Mouse (Mus musculus) embryonic fibroblast, embryonic 13.5 days (primary cell): ENCODE results near the gene Olfr76. TPM values are rescaled to one million over a fixed set of nuclear protein-coding genes. Genes with fewer than 3 reads are reported as not detected.

Source experiments
- polyA plus RNA-seq: library from polyadenylated mRNA; stranded (reverse); fragments of >200 nt; gene quantifications from 2 replicates; pipeline ENCODE4 v1.2.4, GENCODE M21; 2011; ENCODE audit warnings: low read depth; ENCODE audit not compliant: missing spikeins, insufficient read length

The Olfr76 gene
- polyA plus RNA-seq, 1 experiment, result not detected

Other genes starting within 250 kb of the Olfr76 start
- gene Olfr1419, start 248.1 kb downstream of the Olfr76 start, polyA plus RNA-seq, result not detected in 2 replicates
- not detected in 2 replicates for gene Olfr1420, start 236.6 kb downstream of the Olfr76 start, polyA plus RNA-seq
- gene Patl1, start 210.8 kb downstream of the Olfr76 start, polyA plus RNA-seq, result 23.5 and 26.1 TPM in 2 replicates
- gene Osbp, start 157.3 kb downstream of the Olfr76 start, polyA plus RNA-seq, result 49.4 and 54.4 TPM in 2 replicates
- not detected in 2 replicates for gene Olfr1423, start 81.9 kb downstream of the Olfr76 start, polyA plus RNA-seq
- gene Olfr1424, start 60.5 kb downstream of the Olfr76 start, polyA plus RNA-seq, result not detected in 2 replicates
- gene Olfr1425, start 45.5 kb downstream of the Olfr76 start, polyA plus RNA-seq, result not detected in 2 replicates
- not detected in 2 replicates for gene Olfr1426, start 31.2 kb downstream of the Olfr76 start, polyA plus RNA-seq
- not detected in 2 replicates for gene Olfr1427, start 19.9 kb downstream of the Olfr76 start, polyA plus RNA-seq
- not detected in 2 replicates for gene Olfr1428, start 7.3 kb downstream of the Olfr76 start, polyA plus RNA-seq
- gene Olfr1555-ps1, start 46.9 kb upstream of the Olfr76 start, polyA plus RNA-seq, result not detected in 2 replicates
- not detected in 2 replicates for gene Olfr1431, start 77.4 kb upstream of the Olfr76 start, polyA plus RNA-seq
- gene Olfr1432, start 109.4 kb upstream of the Olfr76 start, polyA plus RNA-seq, result not detected in 2 replicates
- not detected in 2 replicates for gene Olfr262, start 118.5 kb upstream of the Olfr76 start, polyA plus RNA-seq
- gene Olfr235, start 137.8 kb upstream of the Olfr76 start, polyA plus RNA-seq, result not detected in 2 replicates
- gene Olfr1434, start 156.7 kb upstream of the Olfr76 start, polyA plus RNA-seq, result not detected in 2 replicates
- not detected in 2 replicates for gene Olfr1436, start 175.9 kb upstream of the Olfr76 start, polyA plus RNA-seq
- gene Olfr1437, start 201.9 kb upstream of the Olfr76 start, polyA plus RNA-seq, result not detected in 2 replicates
- not detected in 2 replicates for gene Olfr1438-ps1, start 212.7 kb upstream of the Olfr76 start, polyA plus RNA-seq